Mouse (Mus musculus) forebrain, embryonic 10.5 days (tissue): ENCODE measurements around the gene Lrrn3. TPM values are rescaled to one million over a fixed set of nuclear protein-coding genes. Genes with fewer than 3 reads are reported as not detected.

Experiments
- DNase-seq: peaks from one replicate; pipeline ENCODE4 v3.0.0-alpha.2; 2017; ENCODE audit warnings: low spot score; ENCODE audit errors: extremely low spot score
- H3K27ac ChIP-seq: fragments of 300-500 bp; sonication (generic); 2 replicates; pipeline ENCODE4 v1.5.1; 2016; ENCODE audit warnings: mild to moderate bottlenecking
- H3K27me3 ChIP-seq: fragments of 300-500 bp; sonication (generic); 2 replicates; pipeline ENCODE4 v1.6.1; 2016; ENCODE audit warnings: mild to moderate bottlenecking; ENCODE audit not compliant: poor library complexity, severe bottlenecking
- H3K36me3 ChIP-seq: fragments of 300-500 bp; sonication (generic); replicated peaks from 2 replicates; pipeline ENCODE4 v1.6.1; 2016; ENCODE audit warnings: mild to moderate bottlenecking, moderate library complexity
- H3K4me1 ChIP-seq: fragments of 300-500 bp; sonication (generic); 2 replicates; pipeline ENCODE4 v1.6.1; 2016
- H3K4me3 ChIP-seq: fragments of 300-500 bp; sonication (generic); 2 replicates; pipeline ENCODE4 v1.5.1; 2016; ENCODE audit warnings: mild to moderate bottlenecking, moderate library complexity
- H3K9me3 ChIP-seq: fragments of 300-500 bp; sonication (generic); 2 replicates; pipeline ENCODE4 v1.6.1; 2016; ENCODE audit warnings: mild to moderate bottlenecking, moderate library complexity
- WGBS: fragments of 180-500 bp; shearing (Covaris S2); methylation state at CpG from one replicate; pipeline ENCODE4 v1.1.7; 2016; 5-methylcytosine and 5-hydroxymethylcytosine counted together
- polyA plus RNA-seq: library from polyadenylated mRNA; unstranded; fragments of >200 nt; fragmentation: Nextera tagmentation; extraction: Ambion mirVana; gene quantifications from 2 replicates; pipeline ENCODE4 v1.2.1, GENCODE M21; 2016

Gene Lrrn3
- polyA plus RNA-seq, 1 experiment from 2014 or later, result 6.3 TPM

DNA sequence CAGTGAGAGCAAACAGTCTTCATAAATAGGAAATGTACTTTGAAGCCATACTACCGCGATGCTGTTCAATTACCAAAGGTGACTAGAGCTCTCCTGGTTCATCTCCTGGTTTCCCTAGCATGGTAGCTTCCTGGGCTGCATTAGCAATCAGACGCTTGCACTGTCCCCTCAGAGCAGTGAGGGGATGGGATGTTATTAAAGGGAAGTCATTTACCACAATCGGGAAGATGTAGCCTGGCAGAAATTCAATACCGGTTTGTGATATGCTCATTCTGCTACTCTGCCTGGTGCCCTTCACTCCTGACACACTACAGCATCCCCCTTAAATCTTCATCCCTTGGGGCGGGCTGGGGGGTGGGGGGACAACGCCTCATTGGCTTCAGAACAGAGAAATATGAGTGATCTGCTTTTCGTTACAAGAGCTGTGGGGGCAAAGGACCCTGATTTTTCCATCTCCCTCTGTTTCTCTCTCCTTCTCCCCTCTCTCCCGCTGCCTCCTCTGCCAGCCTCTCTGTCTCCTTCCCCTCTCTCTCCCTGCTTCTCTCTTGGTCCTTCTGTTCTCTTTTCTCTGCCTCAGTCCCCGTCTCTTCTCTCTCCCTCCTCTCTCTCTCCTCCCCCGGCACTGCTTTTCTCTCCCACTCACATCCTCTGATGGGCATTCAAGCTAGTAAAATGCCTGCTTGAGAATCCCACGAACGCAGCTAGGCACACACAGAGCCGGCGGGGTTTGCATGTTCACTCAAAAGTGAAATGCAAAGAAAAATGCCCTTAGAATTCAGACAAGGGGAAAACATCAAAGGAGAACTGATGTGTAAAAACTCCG lies 1.3 kb downstream of the Lrrn3 start:
- peaks cover 38% of the 10 kb centered on the region for H3K4me1 ChIP-seq
- peaks cover 7% of the 10 kb centered on the region; the same call in 1 of the 2 replicates for H3K27me3 ChIP-seq
- 42% methylated on average over 16 of the region's 16 CpGs for WGBS
- peak overlapping the region; percentile 82 for H3K27ac ChIP-seq
- H3K9me3 ChIP-seq, result no peaks in the 10 kb centered on the region
- H3K36me3 ChIP-seq, result no peaks in the 10 kb centered on the region
- peak overlapping the region; percentile 50 for H3K4me3 ChIP-seq
- peak; percentile 14 for DNase-seq

DNA sequence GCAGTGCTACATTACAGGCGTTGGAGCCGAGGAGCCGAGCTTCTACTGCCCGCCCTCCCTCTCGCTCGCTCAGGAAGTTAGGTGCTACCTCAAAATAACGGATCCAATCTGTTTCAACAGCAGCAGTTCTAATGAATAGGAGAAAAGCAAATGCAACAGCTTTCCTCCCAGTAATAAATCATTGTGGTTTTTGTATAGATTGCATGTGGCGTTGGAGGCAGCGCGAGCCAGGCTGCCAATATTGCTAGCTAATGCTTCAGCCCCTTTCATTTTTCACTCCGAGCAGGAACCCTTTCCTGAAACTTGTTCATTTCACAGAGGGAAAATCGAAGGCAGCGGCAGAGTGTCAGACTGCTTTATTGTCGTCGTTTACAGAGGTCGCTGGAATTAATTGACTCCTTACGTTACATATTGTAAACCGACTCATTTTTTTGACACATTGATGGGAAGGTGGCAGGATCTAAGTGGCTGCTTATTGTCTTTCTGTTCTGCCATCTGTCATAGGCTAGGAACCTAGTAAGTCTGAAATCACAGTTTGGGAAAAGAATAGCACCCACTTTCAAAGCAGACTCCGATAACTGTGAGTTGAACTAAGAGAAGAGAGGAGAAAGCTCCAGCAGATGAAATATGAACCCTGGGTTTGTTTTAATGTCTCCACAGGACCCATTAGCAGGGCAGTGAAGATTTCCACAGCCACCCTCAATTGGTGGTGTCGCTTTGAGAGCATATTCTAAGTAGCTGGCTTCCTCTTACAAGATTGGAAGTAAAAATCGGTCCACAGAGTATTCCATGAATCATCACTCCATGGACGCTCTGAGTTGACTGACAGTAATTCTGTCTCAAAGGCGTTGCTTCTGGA lies 2.4 kb downstream of the Lrrn3 start:
- peak; percentile 14 for DNase-seq
- Histone ChIP-seq H3K9me3 (no peaks in the 10 kb centered on the region), H3K27me3 (peaks cover 7% of the 10 kb centered on the region; the same call in 1 of the 2 replicates), H3K4me1 (peaks cover 38% of the 10 kb centered on the region), H3K27ac (no peak overlapping the region; the same call in 1 of the 2 replicates), H3K4me3 (peak overlapping the region; percentile 50; the same call in 1 of the 2 replicates), H3K36me3 (no peaks in the 10 kb centered on the region)
- WGBS, result 77% methylated on average over 23 of the region's 23 CpGs

DNA sequence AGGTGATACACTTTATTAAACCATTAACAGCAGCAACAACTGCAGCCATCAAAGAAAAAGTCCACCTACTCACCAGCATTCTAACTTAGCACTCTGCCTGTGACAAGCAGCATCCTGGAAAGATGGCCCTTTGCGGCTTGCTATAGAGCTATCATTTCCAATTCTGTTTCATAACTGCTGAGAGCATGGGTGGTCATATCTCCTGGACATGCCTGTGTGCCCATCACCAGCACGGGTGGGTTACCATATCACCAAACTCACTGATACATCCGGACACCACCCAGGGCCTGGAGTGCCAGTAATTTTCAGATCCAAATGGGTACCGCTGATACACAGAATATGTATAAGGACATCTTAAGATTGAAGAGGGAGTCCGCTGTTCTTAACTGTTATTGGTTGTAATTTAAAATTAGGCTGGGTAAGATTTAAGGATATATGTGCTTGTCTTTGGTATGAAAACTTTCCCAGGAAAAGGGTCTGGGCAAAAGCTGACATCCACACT lies 3.1 kb downstream of the Lrrn3 start:
- Histone ChIP-seq H3K27ac (no peak overlapping the region; the same call in 1 of the 2 replicates), H3K9me3 (no peaks in the 10 kb centered on the region), H3K27me3 (peaks cover 7% of the 10 kb centered on the region; the same call in 1 of the 2 replicates), H3K36me3 (no peaks in the 10 kb centered on the region), H3K4me3 (no peak overlapping the region), H3K4me1 (peaks cover 38% of the 10 kb centered on the region)
- WGBS, result 93% methylated on average over 5 of the region's 5 CpGs
- no peak for DNase-seq

DNA sequence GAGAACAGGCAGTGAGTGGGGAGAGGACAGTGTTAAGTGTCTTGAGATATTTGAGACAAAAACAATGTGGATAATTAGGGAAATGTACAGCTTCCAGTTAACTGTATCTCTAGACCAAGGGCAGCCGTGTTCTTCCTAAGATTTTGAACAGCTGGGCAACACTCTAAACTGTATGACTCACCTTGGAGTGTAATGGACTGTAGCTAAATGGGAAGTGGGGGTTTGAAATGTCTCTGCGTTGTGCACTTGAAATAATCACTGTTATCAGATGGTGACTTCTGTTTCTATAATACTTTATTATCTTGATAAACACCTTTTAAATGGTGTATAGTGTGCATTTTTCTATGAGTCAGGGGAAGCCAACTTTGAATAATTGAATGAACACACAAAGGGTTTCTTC lies 4.7 kb downstream of the Lrrn3 start:
- Histone ChIP-seq H3K4me1 (peaks cover 34% of the 10 kb centered on the region), H3K27me3 (peaks cover 7% of the 10 kb centered on the region; the same call in 1 of the 2 replicates), H3K36me3 (no peaks in the 10 kb centered on the region), H3K4me3 (no peak overlapping the region), H3K27ac (no peak overlapping the region), H3K9me3 (no peaks in the 10 kb centered on the region)
- WGBS, result 89% methylated on average over 2 of the region's 2 CpGs
- DNase-seq, result no peak

DNA sequence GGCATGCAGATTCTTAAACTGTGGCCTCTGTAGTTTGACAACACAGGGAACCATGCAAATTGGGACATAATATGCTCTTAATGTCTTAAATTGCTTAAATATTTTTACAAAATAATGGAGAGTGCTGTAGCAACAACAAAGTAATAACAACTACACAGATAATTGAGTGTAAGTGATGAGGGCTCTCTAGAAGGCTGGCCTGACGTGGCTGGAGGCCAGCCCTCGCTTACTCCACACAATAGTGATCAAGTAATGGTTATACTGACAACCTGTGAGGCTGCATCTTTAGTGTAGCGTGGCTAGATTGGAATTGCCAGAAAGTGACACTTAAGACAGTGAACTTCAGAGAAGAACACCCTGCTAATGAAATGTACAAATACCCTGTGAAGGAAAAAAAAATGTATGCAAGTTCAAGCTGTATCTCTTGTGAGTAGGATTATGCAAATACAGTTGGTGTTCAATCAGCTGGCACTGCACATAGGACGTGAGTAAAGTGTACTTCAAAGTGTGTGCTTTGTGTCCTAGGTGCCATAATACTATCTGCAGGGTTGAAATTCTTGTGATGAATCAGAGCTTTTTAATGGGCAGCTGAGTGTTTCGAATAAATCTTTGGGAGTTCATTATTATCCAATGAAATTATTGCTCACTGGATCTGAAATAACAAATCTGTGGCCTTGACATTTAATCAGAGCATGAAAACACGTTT lies 17.0 kb downstream of the Lrrn3 start:
- no peaks in the 10 kb centered on the region for H3K36me3 ChIP-seq
- WGBS, result 70% methylated on average over 6 of the region's 6 CpGs

DNA sequence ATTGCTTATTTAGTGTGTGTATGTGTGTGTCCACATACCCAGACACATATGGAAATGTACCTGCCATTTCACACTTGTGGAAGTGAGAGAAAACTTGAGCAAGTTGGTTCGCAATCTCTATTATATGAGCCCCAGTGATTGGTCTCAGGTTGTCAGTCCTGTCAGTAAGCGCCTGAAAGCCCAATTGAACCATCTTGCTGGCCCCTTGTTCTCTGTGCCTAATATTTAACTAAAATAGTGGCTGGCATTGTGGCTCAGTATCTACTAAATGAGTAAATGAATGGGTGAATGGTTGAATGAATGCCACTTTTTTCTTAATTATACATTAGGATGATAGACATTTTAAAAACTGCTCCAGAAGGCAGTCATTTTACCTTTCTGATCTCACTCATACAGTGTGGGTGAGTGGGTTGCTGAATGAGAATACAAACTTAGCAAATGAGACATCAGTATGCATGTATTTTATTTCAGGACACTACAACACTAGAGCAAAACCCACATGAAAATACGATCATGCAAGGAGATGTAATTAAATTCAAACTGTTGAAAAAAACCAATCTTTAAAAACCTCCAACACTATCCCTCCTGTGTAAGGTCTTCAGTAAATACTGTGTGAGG lies 17.7 kb downstream of the Lrrn3 start:
- Histone ChIP-seq H3K4me1 (peaks cover 11% of the 10 kb centered on the region; the same call in 1 of the 2 replicates), H3K27ac (no peak overlapping the region)

More for the DNA sequence above, 17.0 kb downstream of the Lrrn3 start:
- H3K4me3 ChIP-seq, result no peak overlapping the region
- DNase-seq, result no peak
- peaks cover 11% of the 10 kb centered on the region; the same call in 1 of the 2 replicates for H3K4me1 ChIP-seq
- H3K9me3 ChIP-seq, result no peaks in the 10 kb centered on the region
- no peak overlapping the region for H3K27ac ChIP-seq
- no peaks in the 10 kb centered on the region for H3K27me3 ChIP-seq

DNA sequence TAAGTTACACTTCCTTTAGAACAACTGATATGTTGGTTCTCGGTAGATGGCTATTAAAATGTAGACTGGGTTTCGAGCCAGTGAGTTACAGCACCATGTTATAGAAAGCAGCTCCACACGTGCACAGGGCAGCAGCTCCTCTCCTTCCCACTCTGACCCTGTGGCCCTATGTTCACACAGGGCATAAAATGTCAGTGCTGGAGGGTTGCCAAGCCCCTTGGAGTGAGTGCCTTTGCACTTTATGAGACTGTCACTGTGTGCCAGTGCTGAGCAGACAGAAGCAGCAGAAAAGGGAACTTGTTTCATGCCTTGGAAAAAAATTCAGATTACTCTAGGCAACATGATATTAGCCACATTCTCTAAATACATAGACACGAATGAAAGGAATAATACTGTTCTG lies 47.8 kb downstream of the Lrrn3 start:
- H3K36me3 ChIP-seq, result no peaks in the 10 kb centered on the region

More for the DNA sequence above, 17.7 kb downstream of the Lrrn3 start:
- WGBS, result 95% methylated on average over 3 of the region's 3 CpGs
- Histone ChIP-seq H3K4me3 (no peak overlapping the region), H3K9me3 (no peaks in the 10 kb centered on the region), H3K27me3 (no peaks in the 10 kb centered on the region), H3K36me3 (no peaks in the 10 kb centered on the region)
- no peak for DNase-seq

DNA sequence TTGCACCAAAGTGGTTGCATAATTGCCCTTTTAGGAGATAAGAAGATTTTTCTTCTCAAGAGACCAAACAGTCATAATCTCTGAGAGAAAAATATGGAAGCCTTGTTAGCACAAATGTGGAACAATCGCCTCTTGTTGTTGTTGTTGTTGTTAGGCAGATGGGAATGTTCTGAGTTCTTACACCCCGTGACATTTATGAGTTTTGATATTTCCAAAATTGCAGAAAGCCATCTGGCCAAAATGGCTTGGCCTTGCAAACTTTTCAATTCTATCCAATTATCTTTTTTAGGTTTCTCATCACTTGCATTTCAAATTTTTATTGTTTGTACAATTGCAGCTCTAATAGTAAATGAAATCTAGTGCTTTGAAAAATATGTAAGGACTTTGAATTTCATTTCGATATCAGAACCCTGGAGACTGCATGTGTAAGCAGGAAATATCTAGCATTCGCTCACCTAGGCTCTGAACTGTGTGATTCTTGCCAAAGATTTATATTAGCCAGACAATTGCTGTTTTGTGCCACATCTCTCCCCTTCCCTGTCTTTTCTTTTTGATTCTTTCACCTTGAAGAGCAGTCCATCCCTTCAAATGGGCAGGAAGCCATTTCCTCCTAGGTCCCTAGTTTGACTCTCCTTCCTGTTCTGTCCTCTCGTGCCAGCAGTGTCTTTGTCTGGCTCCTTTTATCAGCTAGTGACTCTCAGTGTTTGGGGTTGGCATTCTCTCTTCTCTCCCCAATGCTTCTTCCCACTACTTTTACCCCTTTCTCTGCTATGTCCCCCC lies 49.8 kb downstream of the Lrrn3 start:
- 79% methylated on average over 5 of the region's 5 CpGs for WGBS
- H3K36me3 ChIP-seq, result no peaks in the 10 kb centered on the region
- H3K9me3 ChIP-seq, result no peaks in the 10 kb centered on the region
- H3K27me3 ChIP-seq, result no peaks in the 10 kb centered on the region
- H3K4me1 ChIP-seq, result no peaks in the 10 kb centered on the region
- no peak for DNase-seq
- H3K4me3 ChIP-seq, result no peak overlapping the region
- no peak overlapping the region for H3K27ac ChIP-seq

More for the DNA sequence above, 47.8 kb downstream of the Lrrn3 start:
- H3K27ac ChIP-seq, result no peak overlapping the region
- H3K27me3 ChIP-seq, result no peaks in the 10 kb centered on the region
- 76% methylated on average over 4 of the region's 4 CpGs for WGBS
- H3K9me3 ChIP-seq, result no peaks in the 10 kb centered on the region
- H3K4me1 ChIP-seq, result no peaks in the 10 kb centered on the region
- no peak for DNase-seq
- no peak overlapping the region for H3K4me3 ChIP-seq

DNA sequence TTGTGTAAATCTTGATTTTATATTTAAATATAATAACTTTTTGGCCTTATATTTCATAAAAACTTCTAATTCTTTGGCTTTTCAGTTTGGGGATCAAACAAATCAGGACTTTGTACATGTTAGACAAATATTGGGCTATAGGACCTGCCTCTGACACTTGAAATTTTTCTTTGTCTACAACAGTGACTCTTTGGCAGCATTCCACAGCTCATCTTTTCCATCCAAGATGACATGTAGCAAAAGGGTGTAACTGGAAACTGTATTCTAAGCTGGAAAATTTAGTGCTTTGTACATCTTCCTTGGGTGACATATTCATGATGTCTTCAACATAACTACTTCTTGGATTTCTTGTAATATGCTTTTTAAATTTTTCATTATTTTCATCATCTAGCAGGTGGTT lies 57.4 kb downstream of the Lrrn3 start:
- Histone ChIP-seq H3K4me1 (peaks cover 27% of the 10 kb centered on the region), H3K27ac (no peak overlapping the region), H3K36me3 (no peaks in the 10 kb centered on the region), H3K4me3 (no peak overlapping the region), H3K27me3 (no peaks in the 10 kb centered on the region), H3K9me3 (no peaks in the 10 kb centered on the region)
- DNase-seq, result no peak

DNA sequence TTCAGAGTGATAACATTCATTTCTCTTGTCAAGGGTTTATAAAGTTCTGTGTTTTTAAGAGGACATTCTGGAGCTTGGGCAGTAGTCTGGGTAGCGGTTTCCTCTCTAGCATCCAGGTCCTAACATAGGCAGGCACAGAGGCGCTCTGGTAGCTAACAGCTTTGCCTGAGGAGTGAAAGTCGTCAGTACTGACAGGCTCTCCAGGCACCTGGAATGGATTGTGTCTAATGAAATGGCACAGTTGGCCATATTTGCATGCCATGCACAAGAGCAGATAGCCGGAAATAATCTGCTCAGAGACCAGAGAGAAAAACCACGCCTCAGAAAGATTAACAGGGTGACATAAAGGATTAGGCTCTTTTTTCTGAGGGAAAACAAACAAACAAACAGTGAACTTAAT lies 58.8 kb downstream of the Lrrn3 start:
- Histone ChIP-seq H3K27ac (no peak overlapping the region), H3K36me3 (no peaks in the 10 kb centered on the region), H3K4me3 (no peak overlapping the region), H3K27me3 (no peaks in the 10 kb centered on the region), H3K4me1 (peaks cover 27% of the 10 kb centered on the region), H3K9me3 (no peaks in the 10 kb centered on the region)
- no peak for DNase-seq
- 45% methylated on average over 5 of the region's 5 CpGs for WGBS

DNA sequence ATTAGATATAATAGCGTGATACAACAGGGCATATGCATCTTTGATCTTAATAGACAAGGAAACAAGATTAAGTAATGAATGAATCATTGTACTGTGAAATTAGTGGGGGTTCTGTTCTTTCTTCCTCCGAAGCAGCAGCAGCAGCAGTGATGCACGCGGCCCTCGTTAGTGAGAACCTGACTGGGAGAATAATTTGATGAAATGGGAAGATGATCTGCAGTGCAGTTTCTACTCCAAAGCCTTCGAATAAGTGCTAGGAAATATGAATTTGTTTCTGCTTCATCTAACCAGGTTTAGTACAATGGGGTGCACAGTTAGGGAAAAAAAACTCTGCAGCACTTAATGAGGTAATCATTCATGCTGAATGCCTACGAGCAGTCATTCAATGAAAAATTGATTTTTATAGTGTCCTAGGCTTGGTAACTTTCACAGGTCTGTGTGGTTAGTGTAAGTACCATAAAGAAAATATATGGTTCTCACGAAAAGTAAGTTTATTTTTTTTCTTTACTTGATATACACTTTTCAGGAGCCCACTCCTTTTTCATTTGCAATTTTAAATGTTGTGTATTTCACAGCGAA lies 61.0 kb downstream of the Lrrn3 start:
- 43% methylated on average over 9 of the region's 9 CpGs for WGBS
- Histone ChIP-seq H3K27ac (no peak overlapping the region), H3K9me3 (no peaks in the 10 kb centered on the region), H3K36me3 (no peaks in the 10 kb centered on the region), H3K4me1 (peaks cover 27% of the 10 kb centered on the region), H3K4me3 (no peak overlapping the region), H3K27me3 (no peaks in the 10 kb centered on the region)
- no peak for DNase-seq
